Mouse (Mus musculus) ES-E14 (cell line): ENCODE measurements around the gene Nxt2.

Experiments
- CHD2 ChIP-seq: IDR thresholded peaks from 2 replicates; pipeline ENCODE4 v1.6.1; 2014; ENCODE audit warnings: mild to moderate bottlenecking, low read depth, low read length, inconsistent platforms
- HCFC1 ChIP-seq: IDR thresholded peaks from 2 replicates; pipeline ENCODE4 v1.6.1; 2012; ENCODE audit warnings: low read length, inconsistent platforms, borderline replicate concordance; ENCODE audit not compliant: insufficient read depth
- MAFK ChIP-seq: IDR thresholded peaks from 2 replicates; pipeline ENCODE4 v1.6.1; 2014; ENCODE audit warnings: mild to moderate bottlenecking, low read depth, low read length, inconsistent platforms; ENCODE audit not compliant: insufficient read depth
- ZC3H11A ChIP-seq: IDR thresholded peaks from 2 replicates; pipeline ENCODE4 v1.6.1; 2012; ENCODE audit warnings: low read depth, mild to moderate bottlenecking, inconsistent platforms, low read length, borderline replicate concordance
- ZNF384 ChIP-seq: IDR thresholded peaks from 2 replicates; pipeline ENCODE4 v1.6.1; 2012; ENCODE audit warnings: low read depth, low read length, inconsistent platforms

DNA sequence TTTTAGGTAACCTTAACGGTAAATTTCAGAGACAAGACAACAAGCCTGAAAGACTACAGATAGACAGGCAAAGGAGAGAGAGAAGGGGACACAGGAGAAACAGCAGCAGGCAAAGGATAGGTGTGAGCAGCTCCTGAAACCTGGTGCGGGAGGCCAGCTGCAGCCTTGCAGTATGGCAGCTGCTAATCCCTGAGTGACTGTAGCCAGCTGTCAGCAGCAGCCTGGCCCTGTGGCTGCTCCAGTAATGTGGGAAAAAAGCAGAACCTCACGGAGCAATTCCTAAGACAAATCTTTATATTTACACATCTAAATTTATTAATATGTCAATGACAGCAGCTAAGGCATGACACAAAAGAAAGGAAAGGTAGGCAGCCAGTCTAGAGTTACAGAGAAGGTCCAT lies 50.0 kb downstream of the Nxt2 start:
- TF ChIP-seq MAFK (no peak), ZNF384 (no peak), HCFC1 (no peak), CHD2 (no peak), ZC3H11A (no peak)
